Mouse (Mus musculus) testis, adult 2 months (tissue): Measurements from ENCODE around the gene Olfm2.

Experiments used
- CTCF ChIP-seq: fragments of 200-500 bp; IDR thresholded peaks from 2 replicates; pipeline ENCODE4 v1.5.1; 2012; ENCODE audit warnings: low read depth, mild to moderate bottlenecking, inconsistent platforms, low read length, moderate library complexity; ENCODE audit not compliant: control insufficient read depth, insufficient read depth, insufficient replicate concordance
- POLR2A ChIP-seq: fragments of 200-500 bp; IDR thresholded peaks from 2 replicates; pipeline ENCODE4 v1.6.1; 2012; ENCODE audit warnings: low read depth, mild to moderate bottlenecking, inconsistent platforms, low read length, moderate library complexity; ENCODE audit not compliant: control insufficient read depth

- TF ChIP-seq POLR2A, result no peak
- no peak for TF ChIP-seq CTCF
Measured at GRCm38 (mm10) chr9:20721582-20721981, 24.6 kb downstream of the Olfm2 start.
